Mouse (Mus musculus): ENCODE data around the gene Pygo2. TPM values are rescaled to one million over a fixed set of nuclear protein-coding genes. Genes with fewer than 3 reads are reported as not detected.

Gene Pygo2
- polyA plus RNA-seq (2016; fragmentation: Nextera tagmentation; extraction: Ambion mirVana): 28.2 and 35.9 TPM in 2 replicates

GRCm38 (mm10) chr3:89430171-89431159, at the start of gene Pygo2:
Gene Pygo2, plus strand, starts transcription at chr3:89430214.
- 3% methylated on average over 68 of the region's 68 CpGs for WGBS

GRCm38 (mm10) chr3:89380291-89380690, 49.7 kb upstream of the Pygo2 start:
- Histone ChIP-seq H3K36me3 (peaks cover 24% of the 10 kb centered on the region), H3K27me3 (ENCODE audit: insufficient read depth, poor library complexity, severe bottlenecking) (no peaks in the 10 kb centered on the region; the same call in 1 of the 2 replicates), H3K9me3 (no peaks in the 10 kb centered on the region), H3K4me3 (no peak overlapping the region), H3K4me1 (peaks cover 36% of the 10 kb centered on the region), H3K27ac (no peak overlapping the region)
- 90% methylated on average over 14 of the region's 14 CpGs for WGBS
- DNase-seq (ENCODE audit: low spot score): no peak

More at GRCm38 (mm10) chr3:89430171-89431159, at the start of gene Pygo2:
- no peaks in the 10 kb centered on the region for H3K27me3 ChIP-seq (ENCODE audit: insufficient read depth, poor library complexity, severe bottlenecking)
- H3K9me3 ChIP-seq: no peaks in the 10 kb centered on the region
- peaks cover 63% of the 10 kb centered on the region for H3K36me3 ChIP-seq
- H3K4me1 ChIP-seq: peaks cover 27% of the 10 kb centered on the region
- peak; percentile 98 for DNase-seq (ENCODE audit: low spot score)
- peak within 1 kb of the TSS; percentile 91 for H3K4me3 ChIP-seq
- H3K27ac ChIP-seq: peak within 1 kb of the TSS; percentile 94

- Histone ChIP-seq H3K27ac (no peak overlapping the region), H3K9me3 (no peaks in the 10 kb centered on the region), H3K36me3 (peaks cover 24% of the 10 kb centered on the region), H3K27me3 (ENCODE audit: insufficient read depth, poor library complexity, severe bottlenecking) (peaks cover 3% of the 10 kb centered on the region; the same call in 1 of the 2 replicates), H3K4me1 (peaks cover 41% of the 10 kb centered on the region), H3K4me3 (no peak overlapping the region)
- no peak for DNase-seq (ENCODE audit: low spot score)
- 91% methylated on average over 18 of the region's 18 CpGs for WGBS
Measured at GRCm38 (mm10) chr3:89380711-89381110, 49.3 kb upstream of the Pygo2 start.

GRCm38 (mm10) chr3:89381233-89381632, 48.8 kb upstream of the Pygo2 start:
- H3K27me3 ChIP-seq (ENCODE audit: insufficient read depth, poor library complexity, severe bottlenecking): peaks cover 3% of the 10 kb centered on the region; the same call in 1 of the 2 replicates
- peaks cover 24% of the 10 kb centered on the region for H3K36me3 ChIP-seq
- peaks cover 41% of the 10 kb centered on the region for H3K4me1 ChIP-seq
- DNase-seq (ENCODE audit: low spot score): no peak
- H3K9me3 ChIP-seq: no peaks in the 10 kb centered on the region
- 88% methylated on average over 11 of the region's 11 CpGs for whole genome bisulfite sequencing
- no peak overlapping the region for H3K4me3 ChIP-seq
- H3K27ac ChIP-seq: no peak overlapping the region

GRCm38 (mm10) chr3:89382033-89382882, 47.8 kb upstream of the Pygo2 start:
- H3K36me3 ChIP-seq: peaks cover 24% of the 10 kb centered on the region
- no peaks in the 10 kb centered on the region for H3K9me3 ChIP-seq
- WGBS: 83% methylated on average over 9 of the region's 9 CpGs
- H3K4me1 ChIP-seq: peaks cover 46% of the 10 kb centered on the region
- no peak overlapping the region for H3K27ac ChIP-seq
- peaks cover 3% of the 10 kb centered on the region for H3K27me3 ChIP-seq (ENCODE audit: insufficient read depth, poor library complexity, severe bottlenecking)
- no peak overlapping the region for H3K4me3 ChIP-seq
- no peak for DNase-seq (ENCODE audit: low spot score)

GRCm38 (mm10) chr3:89382950-89383349, 47.1 kb upstream of the Pygo2 start:
- peaks cover 8% of the 10 kb centered on the region for H3K27me3 ChIP-seq (ENCODE audit: insufficient read depth, poor library complexity, severe bottlenecking)
- WGBS: 80% methylated on average over 5 of the region's 5 CpGs
- no peak overlapping the region for H3K4me3 ChIP-seq
- DNase-seq (ENCODE audit: low spot score): no peak
- no peaks in the 10 kb centered on the region for H3K9me3 ChIP-seq
- H3K27ac ChIP-seq: no peak overlapping the region
- H3K36me3 ChIP-seq: peaks cover 24% of the 10 kb centered on the region
- H3K4me1 ChIP-seq: peaks cover 47% of the 10 kb centered on the region

- peaks cover 47% of the 10 kb centered on the region for H3K4me1 ChIP-seq
- H3K27ac ChIP-seq: no peak overlapping the region
- no peak for DNase-seq (ENCODE audit: low spot score)
- no peaks in the 10 kb centered on the region for H3K9me3 ChIP-seq
- peaks cover 8% of the 10 kb centered on the region for H3K27me3 ChIP-seq (ENCODE audit: insufficient read depth, poor library complexity, severe bottlenecking)
- no peak overlapping the region for H3K4me3 ChIP-seq
- H3K36me3 ChIP-seq: peaks cover 24% of the 10 kb centered on the region
- WGBS: 79% methylated on average over 5 of the region's 5 CpGs
Measured at GRCm38 (mm10) chr3:89383651-89384255, 46.3 kb upstream of the Pygo2 start.

GRCm38 (mm10) chr3:89384331-89385076, 45.5 kb upstream of the Pygo2 start:
- DNase-seq (ENCODE audit: low spot score): no peak
- Histone ChIP-seq H3K4me3 (no peak overlapping the region), H3K9me3 (no peaks in the 10 kb centered on the region), H3K4me1 (peaks cover 45% of the 10 kb centered on the region), H3K27me3 (ENCODE audit: insufficient read depth, poor library complexity, severe bottlenecking) (peaks cover 8% of the 10 kb centered on the region), H3K27ac (peak overlapping the region; percentile 19; the same call in 1 of the 2 replicates), H3K36me3 (peaks cover 19% of the 10 kb centered on the region)
- WGBS: 78% methylated on average over 12 of the region's 12 CpGs

- H3K4me3 ChIP-seq: no peak overlapping the region
- peaks cover 50% of the 10 kb centered on the region for H3K4me1 ChIP-seq
- H3K36me3 ChIP-seq: peaks cover 10% of the 10 kb centered on the region
- no peak overlapping the region for H3K27ac ChIP-seq
- 39% methylated on average over 11 of the region's 11 CpGs for WGBS
- no peak for DNase-seq (ENCODE audit: low spot score)
- peaks cover 8% of the 10 kb centered on the region for H3K27me3 ChIP-seq (ENCODE audit: insufficient read depth, poor library complexity, severe bottlenecking)
- no peaks in the 10 kb centered on the region for H3K9me3 ChIP-seq
Measured at GRCm38 (mm10) chr3:89385451-89385850, 44.6 kb upstream of the Pygo2 start.

GRCm38 (mm10) chr3:89386438-89387420, 43.3 kb upstream of the Pygo2 start:
- no peak overlapping the region for H3K4me3 ChIP-seq
- H3K36me3 ChIP-seq: no peaks in the 10 kb centered on the region
- peaks cover 63% of the 10 kb centered on the region for H3K4me1 ChIP-seq
- WGBS: 49% methylated on average over 17 of the region's 17 CpGs
- no peak for DNase-seq (ENCODE audit: low spot score)
- H3K27me3 ChIP-seq (ENCODE audit: insufficient read depth, poor library complexity, severe bottlenecking): peaks cover 12% of the 10 kb centered on the region
- no peaks in the 10 kb centered on the region for H3K9me3 ChIP-seq
- H3K27ac ChIP-seq: no peak overlapping the region

- Histone ChIP-seq H3K27ac (peak overlapping the region; percentile 57; the same call in 1 of the 2 replicates), H3K27me3 (ENCODE audit: insufficient read depth, poor library complexity, severe bottlenecking) (peaks cover 12% of the 10 kb centered on the region), H3K4me3 (0 out of 2 replicates have a peak overlapping the region, but pooled peaks have one; percentile 6), H3K9me3 (no peaks in the 10 kb centered on the region), H3K36me3 (no peaks in the 10 kb centered on the region), H3K4me1 (peaks cover 72% of the 10 kb centered on the region)
- 76% methylated on average over 11 of the region's 11 CpGs for WGBS
- DNase-seq (ENCODE audit: low spot score): no peak
Measured at GRCm38 (mm10) chr3:89387632-89388031, 42.4 kb upstream of the Pygo2 start.

Measured in heart, embryonic 10.5 days (tissue).